Mouse (Mus musculus): ENCODE data around the gene Snrpc.
A peak's percentile ranks its signal among the peaks of the same experiment; 100 is the strongest.

GRCm38 (mm10) chr17:27839469-27840252 lies 1.7 kb downstream of the Snrpc start:
- peak; percentile 93 for TF ChIP-seq POLR2A (IDR thresholded peaks at IDR 0.05; ENCODE audit: borderline replicate concordance, insufficient read depth, low read length)
- TF ChIP-seq CTCF (IDR thresholded peaks at IDR 0.05; ENCODE audit: borderline replicate concordance, insufficient read depth, low read depth, low read length), result no peak
